ENCODE assay signal across 23 mouse cellular contexts in the genomic region with DNA sequence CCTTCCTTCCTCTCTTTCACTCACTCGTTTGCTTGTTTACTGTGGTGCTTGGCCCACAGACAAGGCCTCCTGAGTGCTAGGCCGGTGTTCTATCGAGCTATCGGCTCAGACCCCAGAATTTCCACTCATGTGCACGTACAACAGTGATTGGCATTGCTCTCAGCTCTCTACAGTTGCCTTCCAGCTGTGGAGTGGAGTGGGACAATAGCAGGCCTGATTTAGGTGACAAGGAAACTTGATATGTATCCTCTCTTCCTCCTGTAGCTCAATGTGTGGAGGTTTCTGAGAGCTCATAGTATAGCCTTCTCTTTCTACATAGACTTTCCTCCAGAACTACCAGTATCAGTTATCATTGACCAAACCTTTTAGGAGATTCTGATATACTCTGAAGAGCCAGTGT.
"Had no signal": no experiment of that assay in that cellular context is flagged by ENCODE, and none has a peak within 500 bp of the region (broad histone marks: within the 10 kb centered on the region; RNA-seq: fewer than 3 reads in every experiment).

No protein-coding gene starts in this region.

- H3K4me1 ChIP-seq: liver, embryonic 15.5 days; stomach, embryonic 15.5 days had no signal

- H3K9me3 ChIP-seq: limb, embryonic 13.5 days; liver, embryonic 12.5 days; liver, embryonic 15.5 days; midbrain, embryonic 12.5 days; neural tube, embryonic 13.5 days; stomach, embryonic 15.5 days had no signal

- H3K4me3 ChIP-seq: left cerebral cortex, adult 2 months; limb, embryonic 13.5 days; liver, embryonic 12.5 days; liver, embryonic 15.5 days; midbrain, embryonic 12.5 days; myocyte; neural tube, embryonic 13.5 days; stomach, embryonic 15.5 days had no signal

- DNase-seq: kidney, adult 8-10 months; kidney, postnatal 36 days; layer of hippocampus, postnatal 36 days; left cerebral cortex, postnatal 4 days; liver; lung, adult 18-20 months; lung, postnatal 14 days; lung, postnatal 4 days; retina, postnatal 1 day; right cerebral cortex, postnatal 25 days; spleen, adult 18-20 months; thymus, postnatal 25 days had no signal

- H3K9ac ChIP-seq: limb, embryonic 13.5 days; liver, embryonic 12.5 days; liver, embryonic 15.5 days; midbrain, embryonic 12.5 days; neural tube, embryonic 13.5 days; stomach, embryonic 15.5 days had no signal

- H3K27ac ChIP-seq: kidney, postnatal 0 days; left cerebral cortex, adult 2 months; limb, embryonic 13.5 days; liver, embryonic 12.5 days; liver, embryonic 15.5 days; midbrain, embryonic 12.5 days; neural tube, embryonic 13.5 days; stomach, embryonic 15.5 days had no signal

- H3K27me3 ChIP-seq: limb, embryonic 13.5 days; liver, embryonic 12.5 days; liver, embryonic 15.5 days; midbrain, embryonic 12.5 days; neural tube, embryonic 13.5 days; stomach, embryonic 15.5 days had no signal

- ATAC-seq: intestine, postnatal 0 days; liver, embryonic 12.5 days; midbrain, embryonic 16.5 days had no signal

- H3K36me3 ChIP-seq: limb, embryonic 13.5 days; liver, embryonic 12.5 days; liver, embryonic 15.5 days; midbrain, embryonic 12.5 days; neural tube, embryonic 13.5 days; stomach, embryonic 15.5 days had no signal

- H3K4me2 ChIP-seq: limb, embryonic 13.5 days; liver, embryonic 12.5 days; liver, embryonic 15.5 days; midbrain, embryonic 12.5 days; neural tube, embryonic 13.5 days; stomach, embryonic 15.5 days had no signal
